Mouse (Mus musculus) gastrocnemius, postnatal 10 days (tissue): ENCODE measurements at regions not wholly inside any gene's neighbourhood (a gene's known extent, or its start where the extent isn't known, plus 50 kb on each side); places are given as distances from the start of the nearest gene placed in this dataset.
"Not testable (repeated sequence)": the region's sequence is repeated elsewhere in the genome, so short reads cannot be mapped to it uniquely, and the experiment has no call there.

Experiments used
- DNase-seq: peaks from one replicate; pipeline ENCODE4 v3.0.0; 2021; ENCODE audit warnings: mixed read lengths

DNA sequence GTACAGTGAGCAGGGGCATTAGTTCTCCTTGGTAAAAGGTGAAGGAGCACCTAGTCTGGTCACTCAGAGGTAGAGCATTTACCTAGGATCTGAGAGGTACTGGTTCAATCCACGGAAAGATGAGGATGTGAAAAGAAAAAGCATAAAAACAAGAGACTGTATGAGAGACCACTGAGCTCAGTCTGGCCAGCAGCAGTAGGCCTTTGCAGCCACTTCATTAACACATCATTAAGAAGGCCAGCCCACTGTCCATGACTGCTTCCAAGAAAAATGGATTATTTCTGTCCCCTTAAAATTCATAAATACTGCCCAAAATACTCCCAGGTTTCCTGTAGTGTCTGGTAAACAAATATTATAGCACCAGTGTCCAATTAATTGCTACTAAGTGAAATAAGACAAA lies 499.3 kb upstream of the 4930578C19Rik start:
- no peak for DNase-seq

DNA sequence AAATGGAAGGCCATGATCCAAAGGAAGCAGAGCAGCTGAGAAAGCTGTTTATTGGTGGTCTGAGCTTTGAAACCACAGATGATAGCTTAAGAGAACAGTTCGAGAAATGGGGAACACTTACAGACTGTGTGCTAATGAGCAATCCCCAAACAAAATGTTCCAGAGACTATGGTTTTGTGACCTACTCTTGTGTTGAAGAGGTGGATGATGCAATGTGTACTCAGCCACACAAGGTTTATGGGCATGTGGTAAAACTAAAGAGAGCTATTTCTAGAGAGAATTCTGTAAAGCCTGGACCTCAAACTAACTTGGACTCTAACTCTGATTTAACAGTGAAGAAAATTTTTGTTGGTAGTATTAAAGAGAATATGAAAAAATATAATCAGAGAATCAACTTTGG lies 481.4 kb upstream of the 4930578C19Rik start:
- no peak for DNase-seq

DNA sequence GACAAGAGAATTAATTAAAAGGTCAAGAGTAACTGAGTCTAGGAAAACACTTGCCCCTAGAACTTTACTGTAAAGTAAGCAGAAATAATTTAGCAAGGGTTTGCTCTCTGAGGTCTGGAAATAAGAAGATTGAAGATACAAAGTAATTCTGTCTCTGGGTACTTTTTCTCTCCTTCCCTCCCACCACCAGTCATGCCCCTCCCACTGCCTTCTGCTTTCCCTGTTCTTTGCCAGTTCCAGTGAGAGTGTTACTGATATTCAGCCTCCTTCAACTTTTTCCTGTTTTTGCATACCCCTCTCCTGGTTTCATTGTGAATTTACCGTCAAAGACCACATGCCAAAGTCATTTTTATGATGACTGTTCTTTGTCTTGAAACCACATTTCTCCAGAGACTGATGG lies 472.1 kb upstream of the 4930578C19Rik start:
- no peak for DNase-seq

DNA sequence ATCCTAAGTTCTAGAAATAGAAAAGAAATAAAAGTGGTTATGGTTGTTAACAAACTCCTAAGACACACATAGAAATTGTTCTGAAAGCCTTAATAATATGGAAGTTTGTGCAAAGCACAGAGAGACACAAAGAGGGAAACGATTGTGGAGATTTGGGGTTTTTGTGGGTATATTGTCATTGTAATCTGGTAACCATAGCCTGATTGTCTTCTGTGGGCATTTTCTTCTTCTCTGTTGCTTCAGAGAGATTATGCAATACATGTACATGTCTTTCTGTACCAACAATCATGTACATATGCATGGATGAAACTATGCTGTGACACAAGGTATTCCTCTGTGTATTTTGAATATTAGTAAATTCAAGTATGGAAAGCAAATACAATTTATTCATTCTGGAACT lies 461.9 kb upstream of the 4930578C19Rik start:
- no peak for DNase-seq

DNA sequence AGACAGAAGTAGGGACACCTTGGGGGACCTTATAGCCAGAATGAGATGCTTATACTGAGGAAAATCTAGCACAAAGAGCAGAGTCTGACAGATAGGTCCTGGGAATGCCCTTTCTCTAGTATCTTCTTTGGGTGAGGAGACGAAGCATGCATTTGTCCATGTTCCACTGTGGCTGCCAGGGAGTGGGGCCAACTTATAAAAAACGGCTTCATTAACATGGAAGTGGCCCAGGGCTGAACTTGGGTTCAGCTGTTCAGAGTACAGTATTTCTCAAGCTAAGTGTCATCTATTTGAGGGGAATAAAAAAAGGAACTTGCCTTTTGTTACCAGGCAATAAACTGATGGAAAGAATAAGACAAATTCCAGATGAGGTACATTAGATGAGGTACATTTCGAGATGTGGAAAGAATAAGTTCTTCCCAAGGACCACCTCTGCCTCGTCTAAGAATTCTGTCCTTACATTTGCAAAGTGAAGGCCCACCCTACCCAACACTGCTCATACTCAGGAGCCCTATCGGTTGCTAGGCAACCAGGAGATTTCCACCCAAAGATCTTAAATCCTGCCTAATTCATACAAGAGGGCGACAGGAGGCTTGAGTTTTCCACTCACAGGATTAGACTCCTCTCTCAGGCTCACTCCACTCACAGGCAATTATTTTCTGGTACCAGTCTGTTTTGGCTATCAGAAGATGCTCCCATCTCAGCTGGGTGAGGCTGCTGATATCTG lies 460.3 kb upstream of the 4930578C19Rik start:
- DNase-seq: no peak

DNA sequence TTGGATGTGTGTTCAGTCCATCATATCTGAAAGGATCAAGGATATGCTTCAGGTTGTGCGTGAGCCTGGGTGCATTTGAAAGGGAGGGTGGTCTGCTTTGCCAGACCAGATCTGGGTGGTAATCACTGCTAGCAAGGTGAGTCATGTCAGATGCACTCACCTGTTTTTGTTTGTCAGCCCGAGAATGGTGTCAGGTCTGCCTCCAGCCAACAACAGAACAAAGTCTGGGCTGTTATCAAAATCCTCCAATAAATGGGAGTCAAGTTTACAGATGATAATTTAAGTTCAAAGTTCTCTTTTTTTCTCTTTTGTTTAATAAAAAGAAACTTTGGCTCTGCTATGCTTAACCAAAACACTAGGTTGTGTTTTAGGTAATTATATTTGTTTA lies 421.6 kb upstream of the 4930578C19Rik start:
- DNase-seq: no peak

DNA sequence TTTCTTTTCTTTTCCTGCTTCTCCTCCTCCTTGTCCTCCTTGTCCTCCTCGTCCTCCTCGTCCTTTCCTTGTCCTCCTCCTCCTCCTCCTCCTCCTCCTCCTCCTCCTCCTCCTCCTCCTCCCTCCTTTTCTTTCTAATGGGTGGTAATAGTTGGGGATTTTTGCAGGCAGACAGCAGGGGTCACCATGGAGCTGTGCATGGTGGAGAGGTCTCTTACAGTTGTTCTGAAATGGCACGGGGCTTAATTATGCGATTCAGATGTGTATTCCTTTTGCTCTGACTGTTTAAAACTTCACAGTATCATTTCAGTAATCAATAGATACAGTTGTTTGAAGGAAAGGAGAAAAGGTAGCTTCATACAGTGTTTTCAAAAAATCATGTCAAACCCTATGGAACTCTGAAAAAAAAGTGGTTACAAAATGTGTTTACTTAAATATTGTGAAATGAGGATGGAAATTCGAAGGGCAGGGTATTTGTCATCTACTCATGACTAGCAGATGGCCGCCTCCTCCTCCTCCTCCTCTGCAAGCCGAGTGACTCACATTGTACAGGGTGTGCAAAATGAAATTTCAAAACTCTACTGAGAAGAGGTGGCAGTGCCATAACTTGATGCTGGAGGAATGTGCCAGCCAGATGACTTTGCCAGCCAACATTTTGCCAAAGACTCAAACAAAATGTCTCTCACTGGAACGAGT lies 421.0 kb upstream of the 4930578C19Rik start:
- DNase-seq: peak; percentile 3

DNA sequence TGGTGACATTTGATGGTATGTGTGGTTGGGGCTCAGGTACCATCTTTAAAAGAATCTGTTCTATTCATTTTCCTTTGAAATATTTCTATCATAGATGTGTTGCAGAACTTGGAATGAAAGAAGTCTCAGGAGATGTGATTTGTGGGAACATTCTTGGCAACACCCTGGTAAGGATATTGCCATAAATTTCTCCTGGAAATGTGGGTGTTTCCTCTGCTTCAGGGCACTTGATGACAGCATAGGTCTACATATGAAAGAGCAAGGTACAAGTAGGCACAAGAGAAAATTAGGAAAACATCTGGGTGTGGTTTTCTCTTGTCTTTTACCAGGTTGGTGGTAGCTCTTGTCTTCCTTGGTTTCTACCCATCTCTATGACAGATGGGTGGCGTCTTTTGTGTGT lies 414.5 kb upstream of the 4930578C19Rik start:
- DNase-seq: no peak

DNA sequence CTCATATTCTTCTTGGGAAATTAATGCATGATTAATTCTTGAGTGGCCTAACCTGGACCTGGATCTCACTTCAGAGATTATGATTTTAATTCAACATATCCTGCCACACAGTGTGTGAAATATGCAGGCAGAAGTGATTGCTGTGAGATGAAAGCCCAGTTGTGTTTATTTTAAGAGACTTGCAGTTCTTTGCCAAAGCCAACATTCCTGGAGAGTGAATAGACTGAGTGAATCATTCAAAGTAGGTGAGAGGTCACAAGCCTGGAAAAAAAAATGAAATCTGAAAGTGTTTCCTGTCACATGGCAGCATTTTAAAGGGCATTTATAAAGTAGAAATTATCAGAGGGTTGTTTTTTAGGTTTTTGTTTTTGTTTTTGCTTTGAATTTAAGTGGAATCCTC lies 412.9 kb upstream of the 4930578C19Rik start:
- no peak for DNase-seq

DNA sequence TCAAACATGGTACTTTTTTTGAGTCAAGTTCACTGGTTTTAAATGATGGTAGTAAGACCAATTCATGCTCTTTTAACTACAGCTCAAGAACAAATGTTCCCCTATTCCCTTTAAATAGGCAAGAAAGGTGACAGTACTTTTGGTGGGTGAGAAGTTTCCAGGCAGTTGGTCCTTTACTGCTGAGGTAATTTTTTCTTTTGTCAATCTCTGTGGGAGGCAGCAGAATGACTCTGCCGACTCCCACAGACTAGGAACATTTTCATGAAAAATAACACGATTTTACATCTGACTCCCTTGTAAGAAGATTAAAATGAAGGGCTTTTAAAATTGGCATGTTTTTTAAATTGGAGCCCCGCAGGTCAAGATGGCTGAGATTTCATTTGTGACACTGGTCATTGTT lies 377.5 kb upstream of the 4930578C19Rik start:
- no peak for DNase-seq

DNA sequence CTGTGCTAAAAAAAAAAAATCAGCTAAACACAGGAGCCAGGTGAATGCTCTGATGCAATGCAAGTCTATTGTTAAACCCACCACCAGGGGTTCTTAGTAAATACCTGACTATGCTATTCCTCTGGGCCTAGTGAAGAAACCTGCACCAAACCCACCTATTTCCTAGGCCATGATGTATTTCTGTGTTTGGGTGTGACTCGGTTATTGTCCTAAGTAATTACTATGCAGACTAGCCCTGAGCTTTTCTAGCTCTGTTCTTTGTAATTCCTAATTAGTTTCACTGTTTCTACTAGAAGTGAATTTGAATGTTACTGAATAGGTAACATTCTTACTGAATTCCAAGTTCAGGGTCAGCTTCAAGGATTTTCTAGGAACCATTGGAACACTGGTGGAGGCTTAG lies 363.8 kb upstream of the 4930578C19Rik start:
- DNase-seq: not testable (repeated sequence)

DNA sequence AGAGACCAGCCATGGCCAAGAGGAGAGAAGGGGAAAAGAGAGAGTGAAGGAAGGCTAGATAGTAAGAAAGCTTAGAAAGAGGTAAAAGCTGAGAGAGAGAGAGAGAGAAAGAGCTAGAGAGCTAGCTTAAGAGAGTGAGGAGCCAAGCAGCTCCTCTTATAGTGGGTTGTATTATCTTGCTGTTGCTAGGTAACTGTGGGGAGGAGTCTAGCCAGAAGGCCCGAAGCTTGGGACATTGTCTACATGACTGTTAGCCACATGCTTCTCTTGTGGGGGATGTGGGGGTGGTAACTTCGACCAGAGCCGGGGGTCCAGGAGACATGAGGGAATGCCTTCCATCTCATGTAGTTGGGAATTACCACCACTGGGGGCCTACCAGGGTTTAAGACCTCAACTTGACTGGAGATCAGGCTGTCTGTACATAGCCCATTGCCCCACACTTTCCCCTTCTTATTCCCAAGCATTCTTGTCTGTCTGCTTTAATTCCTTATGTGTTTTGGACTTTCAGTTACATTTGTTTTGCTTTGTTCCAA lies 353.3 kb upstream of the 4930578C19Rik start:
- no peak for DNase-seq
